Mouse (Mus musculus) spleen, postnatal 36 days (tissue): ENCODE data around the gene Mxi1.
"Not testable (repeated sequence)": the region's sequence is repeated elsewhere in the genome, so short reads cannot be mapped to it uniquely, and the experiment has no call there.

ENCODE experiments used
- DNase-seq, 2 experiments: peaks; one replicate each; pipeline ENCODE4 v3.0.0; 2022; ENCODE audit warnings: low spot score in 2 of 2, mixed read lengths in 1 of 2

Gene Mxi1

GRCm38 (mm10) chr19:53364551-53364950, 54.2 kb downstream of the Mxi1 start:
- no peak for DNase-seq

DNA sequence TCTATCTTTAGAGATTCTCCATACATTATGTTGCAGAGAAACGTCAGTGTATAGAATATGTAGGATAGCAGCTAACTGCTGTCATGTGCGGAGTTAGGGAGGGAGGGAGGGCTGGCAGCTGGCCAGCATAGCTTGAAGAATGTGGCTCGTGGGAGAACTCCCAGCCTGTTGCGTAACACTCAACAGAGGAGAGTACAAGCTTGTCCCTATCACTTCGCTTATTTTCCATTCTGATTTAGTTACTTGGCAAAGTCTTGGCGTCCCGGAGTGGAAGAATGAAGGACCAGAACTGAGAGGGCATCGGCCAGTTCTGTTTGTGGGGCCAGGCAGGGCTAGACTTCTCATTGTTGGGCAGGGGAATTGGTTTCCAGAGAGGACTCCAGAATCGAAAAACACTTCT, 54.6 kb downstream of the Mxi1 start:
- peak in 1 of 2 experiments; percentile 7 for DNase-seq

DNA sequence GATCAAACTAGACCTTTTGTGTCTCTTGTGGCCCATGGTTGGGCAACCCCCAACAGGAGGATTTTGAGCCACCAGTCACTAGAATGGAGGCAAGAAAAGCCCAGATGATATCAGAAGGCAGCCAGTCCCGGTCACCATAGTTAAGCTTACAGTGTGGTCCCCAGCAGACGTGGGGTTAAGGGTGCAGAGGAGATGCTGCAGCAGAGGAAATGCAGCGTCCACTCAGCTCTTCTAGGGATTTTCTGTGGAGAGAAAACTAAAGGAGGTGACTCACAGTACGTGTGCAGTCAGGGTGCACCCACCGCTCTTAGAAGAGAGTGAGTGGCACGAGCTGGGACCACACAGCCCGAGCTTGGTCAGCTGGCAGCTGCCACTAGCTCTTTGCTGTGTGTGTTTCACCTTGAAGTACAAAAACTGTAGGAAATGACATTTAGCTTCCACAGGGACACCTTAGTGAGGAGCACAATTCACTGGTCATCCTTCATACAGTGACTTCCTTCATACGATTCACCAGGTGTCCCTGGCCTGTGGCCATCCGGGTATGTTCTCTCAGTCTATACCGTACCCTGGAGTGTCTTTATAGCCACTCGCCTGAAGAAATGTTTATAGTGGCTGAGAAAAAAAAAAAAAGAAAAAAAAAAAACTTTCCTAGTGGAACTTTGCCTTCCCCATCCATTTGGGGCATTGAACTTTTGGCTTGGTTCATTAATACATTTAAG, 55.9 kb downstream of the Mxi1 start:
- DNase-seq, result no peak

DNA sequence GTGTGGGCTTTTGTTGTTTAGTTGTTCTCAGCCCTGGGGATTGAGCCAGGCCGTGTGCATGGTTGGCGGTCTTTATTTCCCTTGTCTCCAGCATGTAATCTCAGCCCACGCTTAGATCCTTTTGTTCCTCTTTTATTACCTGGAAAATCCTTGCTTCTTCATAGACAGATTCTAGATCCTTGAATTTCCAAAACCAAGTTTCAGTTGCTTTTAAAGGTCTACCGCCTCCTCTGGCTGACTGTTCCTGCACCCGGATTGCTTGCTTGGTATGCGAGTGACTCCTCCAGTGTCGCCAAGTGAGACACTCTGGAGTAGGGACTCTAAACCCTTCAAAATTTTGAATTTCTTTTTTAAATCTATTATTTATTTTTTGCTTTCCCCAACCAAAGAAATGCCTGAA, 56.6 kb downstream of the Mxi1 start:
- no peak for DNase-seq

DNA sequence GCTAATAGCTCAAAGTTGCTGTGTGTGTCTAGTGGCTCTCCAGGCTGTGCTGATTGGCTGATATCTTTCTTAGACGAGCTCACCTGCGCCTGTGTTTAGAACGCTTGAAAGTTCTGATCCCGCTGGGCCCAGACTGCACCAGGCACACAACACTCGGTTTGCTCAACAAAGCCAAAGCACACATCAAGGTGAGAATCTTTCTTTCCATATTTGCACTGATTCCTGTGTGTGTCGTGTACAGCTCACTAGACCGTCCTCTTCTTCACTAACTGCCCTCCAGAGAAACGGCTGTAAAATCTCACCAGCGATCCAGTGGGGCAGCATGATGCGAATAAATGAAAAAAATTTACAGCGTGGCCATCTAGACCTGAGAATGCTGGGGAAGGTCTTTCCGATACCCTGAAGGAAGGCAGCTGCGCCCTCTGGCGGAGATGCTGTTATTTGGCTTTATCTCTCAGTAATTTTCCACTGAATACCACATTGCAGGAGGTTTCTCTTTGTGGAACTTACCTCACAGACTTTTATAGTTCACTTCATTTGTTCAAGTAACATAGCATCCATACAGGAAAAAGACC, 59.2 kb downstream of the Mxi1 start:
- DNase-seq, result peak; percentile 49 to 64

GRCm38 (mm10) chr19:53370233-53370632, 59.9 kb downstream of the Mxi1 start:
- no peak for DNase-seq

GRCm38 (mm10) chr19:53371666-53372065, 61.3 kb downstream of the Mxi1 start, which contains the start of gene Gm10197:
Gm10197 (minus strand) TSS chr19:53371766.
- no peak for DNase-seq

- no peak for DNase-seq
Measured at GRCm38 (mm10) chr19:53373570-53373969, 63.3 kb downstream of the Mxi1 start.

GRCm38 (mm10) chr19:53375299-53375698, 65.0 kb downstream of the Mxi1 start:
- no peak for DNase-seq

GRCm38 (mm10) chr19:53375816-53376215, 65.5 kb downstream of the Mxi1 start:
- DNase-seq, result no peak

DNA sequence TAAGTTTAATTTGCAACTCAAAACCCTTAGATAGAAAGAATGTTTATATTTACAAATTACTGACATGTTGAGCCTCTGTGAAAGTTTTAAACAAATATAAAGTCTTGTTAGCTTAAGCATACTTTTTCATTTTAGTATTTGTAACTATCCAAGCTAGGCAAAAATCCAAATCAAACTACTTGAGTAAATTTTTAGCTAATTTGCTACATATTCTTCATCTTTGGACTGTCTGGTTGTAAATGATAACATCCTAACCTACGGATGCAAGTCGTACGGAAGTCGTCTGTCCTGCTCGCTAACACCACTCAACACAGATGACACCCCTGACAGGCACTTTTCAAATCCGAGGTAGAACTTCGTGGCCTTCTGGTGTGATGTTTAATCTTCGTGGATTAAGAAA, 67.3 kb downstream of the Mxi1 start:
- no peak for DNase-seq

GRCm38 (mm10) chr19:53378421-53378820, 68.1 kb downstream of the Mxi1 start:
- DNase-seq, result no peak

- no peak for DNase-seq
Measured at GRCm38 (mm10) chr19:53383336-53383735, 73.0 kb downstream of the Mxi1 start.

DNA sequence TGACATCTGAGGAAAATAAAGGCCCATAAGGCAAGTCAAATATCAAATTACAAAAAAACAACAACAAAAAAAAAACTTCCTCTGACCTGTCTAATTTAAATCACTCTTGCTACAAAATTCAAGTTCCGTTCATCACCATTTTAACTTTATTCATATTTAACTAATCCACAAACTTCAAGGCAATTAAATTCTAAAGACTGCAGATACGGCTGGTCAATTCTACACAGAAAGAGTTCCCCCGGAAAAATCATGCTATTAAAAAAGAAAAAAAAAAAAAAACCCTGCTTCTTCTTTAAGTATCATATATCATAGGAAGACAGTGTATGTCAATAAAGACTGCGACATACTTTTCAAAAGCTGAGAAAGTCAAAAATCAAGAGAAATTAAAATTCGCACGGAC, 79.1 kb downstream of the Mxi1 start:
- no peak for DNase-seq

DNA sequence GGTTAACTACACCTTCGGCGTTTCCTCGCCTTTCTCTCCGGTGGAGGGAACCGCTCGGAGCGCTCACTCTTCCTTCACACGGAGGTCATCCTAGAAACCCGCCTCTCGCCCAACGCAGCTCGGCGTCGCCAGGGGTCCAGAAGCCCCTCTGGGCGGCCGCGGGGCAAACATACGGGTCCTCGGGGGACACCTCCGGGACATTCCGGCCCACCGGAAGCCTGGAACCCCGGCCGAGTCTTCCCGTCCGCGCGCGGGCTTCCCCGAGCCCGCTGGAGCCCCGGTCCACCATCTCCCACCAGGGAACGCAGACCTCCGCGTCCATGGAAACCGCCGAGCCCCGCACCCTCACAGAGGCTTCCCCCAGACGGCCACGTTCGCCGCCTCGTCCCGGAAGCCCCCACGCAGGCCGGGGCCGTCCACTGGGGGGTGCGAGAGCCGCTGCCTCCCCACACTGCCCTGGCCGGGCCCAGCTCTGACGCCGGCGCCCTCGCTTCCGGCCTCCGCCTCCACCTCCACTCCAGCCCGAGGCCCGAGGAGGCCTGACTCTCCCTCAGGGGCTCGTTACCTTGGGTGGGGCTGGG, 79.6 kb downstream of the Mxi1 start:
- DNase-seq, result peak; percentile 40 to 72

DNA sequence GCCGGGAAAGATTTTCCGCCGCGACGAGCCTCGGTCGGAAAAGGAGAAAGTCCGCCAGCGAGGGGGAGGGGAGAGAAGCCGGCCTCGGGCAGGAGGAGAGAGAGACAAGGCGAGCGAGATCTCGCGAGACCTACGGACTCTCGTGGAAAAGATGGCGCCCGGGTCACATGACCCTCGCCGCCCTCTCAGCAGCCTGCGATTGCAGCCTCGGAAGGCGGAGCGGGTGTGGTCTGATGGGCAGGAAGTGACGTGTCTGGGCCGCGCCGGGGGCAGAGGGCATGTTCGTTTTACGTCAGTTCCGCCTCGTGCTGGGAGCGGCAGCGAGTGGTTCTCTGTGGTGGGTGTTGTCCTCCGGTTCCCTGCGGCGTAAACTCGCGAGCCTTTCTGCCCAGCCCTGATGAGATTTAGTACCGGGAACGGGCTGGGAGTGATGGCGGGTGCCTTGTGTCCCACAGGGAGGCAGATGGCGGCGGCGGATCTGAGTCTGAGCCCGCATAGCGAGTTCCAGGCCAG, 80.2 kb downstream of the Mxi1 start, which contains the start of gene Smndc1:
Gene Smndc1 (minus strand): TSS at position 84 of the 513 bp plus-strand sequence.
- DNase-seq, result peak; percentile 100

DNA sequence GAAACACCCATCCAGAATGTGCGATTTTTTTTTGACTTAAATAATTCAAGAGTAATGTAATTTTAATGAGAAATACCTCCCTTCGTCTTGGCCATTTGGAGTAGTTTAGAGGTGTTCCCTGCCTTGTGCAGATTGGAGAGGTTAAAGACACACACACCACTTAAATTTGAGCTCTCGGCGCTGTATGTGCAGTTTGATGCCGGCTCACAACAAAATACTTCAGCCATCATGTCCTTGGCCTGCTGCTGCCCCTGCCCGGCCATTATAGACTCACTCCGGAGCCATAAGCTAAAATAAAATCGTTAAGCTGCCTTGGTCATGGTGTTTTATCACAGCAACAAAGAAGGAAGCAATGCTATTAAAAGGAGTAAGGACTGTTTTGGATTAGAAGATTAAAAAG, 81.1 kb downstream of the Mxi1 start:
- no peak for DNase-seq

DNA sequence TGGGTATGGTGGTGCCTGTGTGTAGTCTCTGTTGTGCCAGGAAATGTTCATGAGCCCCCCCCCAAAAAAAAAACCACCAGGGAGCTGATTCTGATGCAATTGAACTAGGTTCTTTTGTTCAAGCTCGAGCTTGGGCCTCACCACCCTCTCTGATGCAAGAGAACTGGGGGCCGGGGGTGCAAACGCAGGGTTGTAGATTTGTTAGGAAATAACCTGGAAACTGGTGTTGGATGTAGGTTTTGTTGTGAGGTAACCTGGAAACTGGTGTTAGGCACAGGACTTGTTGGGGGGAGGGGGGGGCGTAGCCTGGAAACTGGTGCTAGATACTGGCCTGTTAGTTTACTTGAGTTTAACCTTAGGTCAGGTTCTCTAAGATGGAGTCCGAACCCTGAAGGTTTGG, 81.5 kb downstream of the Mxi1 start:
- no peak for DNase-seq

- DNase-seq, result no peak
Measured at GRCm38 (mm10) chr19:53392781-53393343, 82.5 kb downstream of the Mxi1 start.

DNA sequence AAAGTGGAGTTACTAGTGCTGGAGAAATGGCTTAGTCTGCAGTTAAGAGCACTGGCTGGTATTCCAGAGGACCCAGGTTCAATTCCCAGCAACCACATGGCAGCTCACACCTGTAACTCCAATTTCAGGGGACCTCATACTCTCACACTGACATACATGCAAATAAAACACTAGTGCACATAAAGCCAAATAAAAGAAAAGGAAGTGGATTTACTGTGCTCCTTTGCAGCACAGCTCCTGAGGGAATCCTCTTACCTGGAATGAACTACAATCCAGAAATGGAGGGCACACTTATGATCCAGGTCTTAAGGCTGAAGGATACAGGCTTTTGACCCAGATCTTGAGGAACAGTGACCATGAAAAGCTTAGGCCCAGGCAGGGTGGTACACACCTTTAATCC, 83.3 kb downstream of the Mxi1 start:
- no peak for DNase-seq

GRCm38 (mm10) chr19:53394552-53394951, 84.2 kb downstream of the Mxi1 start:
- peak in 1 of 2 experiments; percentile 65 for DNase-seq

GRCm38 (mm10) chr19:53394956-53395355, 84.6 kb downstream of the Mxi1 start:
- not testable (repeated sequence) for DNase-seq
